Mouse (Mus musculus) hindbrain, embryonic 16.5 days (tissue): ENCODE data around the gene Wipf2. TPM values are rescaled to one million over a fixed set of nuclear protein-coding genes. Genes with fewer than 3 reads are reported as not detected.

Source experiments
- polyA plus RNA-seq: library from polyadenylated mRNA; unstranded; fragments of >200 nt; fragmentation: Nextera tagmentation; extraction: Ambion mirVana; gene quantifications from 2 replicates; pipeline ENCODE4 v1.2.1, GENCODE M21; 2015

Gene Wipf2
- polyA plus RNA-seq, 1 experiment from 2014 or later = 4.1 TPM

Other genes with a start within 250 kb of the Wipf2 start
- gene Gm12355, start 238.0 kb upstream of the Wipf2 start, polyA plus RNA-seq = 0.41 and 1.3 TPM in 2 replicates
- not detected in 2 replicates for gene Gsdma3, start 237.3 kb upstream of the Wipf2 start, polyA plus RNA-seq
- not detected in 2 replicates for gene Gsdma2, start 216.9 kb upstream of the Wipf2 start, polyA plus RNA-seq
- 0.08 TPM in 1 of 2 replicates, not detected in the other for gene Gsdma, start 199.3 kb upstream of the Wipf2 start, polyA plus RNA-seq
- 186 and 189 TPM in 2 replicates for gene Psmd3, start 181.1 kb upstream of the Wipf2 start, polyA plus RNA-seq
- gene Csf3, start 162.4 kb upstream of the Wipf2 start, polyA plus RNA-seq = not detected in 2 replicates
- 62.5 and 71.1 TPM in 2 replicates for gene Med24, start 134.2 kb upstream of the Wipf2 start, polyA plus RNA-seq
- gene Thra, start 123.0 kb upstream of the Wipf2 start, polyA plus RNA-seq = 127 and 144 TPM in 2 replicates
- gene Nr1d1, start 88.3 kb upstream of the Wipf2 start, polyA plus RNA-seq = 4.9 and 5.6 TPM in 2 replicates
- 28.2 and 28.6 TPM in 2 replicates for gene Msl1, start 68.1 kb upstream of the Wipf2 start, polyA plus RNA-seq
- 41.7 and 49.2 TPM in 2 replicates for gene Casc3, start 58.7 kb upstream of the Wipf2 start, polyA plus RNA-seq
- 11.6 and 13.0 TPM in 2 replicates for gene Rapgefl1, start 26.9 kb upstream of the Wipf2 start, polyA plus RNA-seq
- gene Cdc6, start 44.2 kb downstream of the Wipf2 start, polyA plus RNA-seq = 4.6 and 6.3 TPM in 2 replicates
- 12.1 and 16.7 TPM in 2 replicates for gene Rara, start 64.2 kb downstream of the Wipf2 start, polyA plus RNA-seq
- 2.0 and 3.0 TPM in 2 replicates for gene Gjd3, start 119.4 kb downstream of the Wipf2 start, polyA plus RNA-seq
- 33.1 and 44.9 TPM in 2 replicates for gene Top2a, start 160.6 kb downstream of the Wipf2 start, polyA plus RNA-seq
- gene Igfbp4, start 177.6 kb downstream of the Wipf2 start, polyA plus RNA-seq = 120 and 161 TPM in 2 replicates
- gene Tns4, start 225.7 kb downstream of the Wipf2 start, polyA plus RNA-seq = 0.16 TPM in 2 replicates